Mouse (Mus musculus) ES-CJ7 (cell line): Measurements from ENCODE around the gene Ddah1.

Source experiments
- DNase-seq: peaks from one replicate; pipeline ENCODE4 v3.0.0; 2011; ENCODE audit warnings: low read depth, low spot score

The Ddah1 gene

DNA sequence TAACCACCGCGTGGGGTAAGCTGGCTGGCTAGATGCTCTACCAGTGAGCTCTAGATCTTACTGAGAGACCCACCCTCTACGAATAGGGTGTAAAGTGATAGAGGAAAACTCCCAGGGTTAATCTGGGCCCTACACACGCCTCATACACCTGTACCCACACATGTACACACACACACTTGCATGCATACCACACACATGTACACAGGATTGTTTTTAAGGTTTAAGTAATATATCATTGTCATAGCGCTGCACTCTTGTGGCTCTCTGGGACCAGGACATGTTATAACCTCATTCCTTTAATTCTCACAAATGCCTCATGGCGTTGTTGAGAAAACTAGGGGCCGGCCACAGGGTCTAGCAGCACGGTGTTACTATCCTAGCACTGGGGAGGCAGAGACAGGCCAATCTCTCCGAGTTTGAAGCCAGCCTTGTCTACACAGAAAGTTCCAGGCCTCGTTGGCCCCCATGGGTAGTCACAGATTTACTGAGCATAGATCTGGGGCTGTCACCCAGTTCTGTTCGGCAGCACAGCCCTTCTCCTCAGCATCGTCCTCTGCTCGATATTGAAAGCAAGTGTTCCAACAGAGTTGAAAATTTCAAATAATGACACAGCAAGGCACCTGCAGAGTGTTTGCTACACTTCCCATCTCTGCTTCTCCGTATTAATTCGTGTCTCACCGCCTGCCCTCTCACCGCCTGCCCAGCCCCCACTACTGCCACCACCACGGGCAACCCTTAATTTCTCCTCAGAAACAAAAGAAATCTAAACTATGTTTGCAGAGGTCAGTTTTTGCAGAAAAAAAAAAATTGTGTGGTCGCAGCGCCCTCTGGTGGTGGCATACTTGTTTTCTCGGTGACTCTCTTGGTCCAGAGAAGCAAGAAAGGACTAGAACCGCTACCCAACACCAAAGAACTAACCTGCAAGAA, 146.6 kb downstream of the Ddah1 start:
- DNase-seq: peak; percentile 51

DNA sequence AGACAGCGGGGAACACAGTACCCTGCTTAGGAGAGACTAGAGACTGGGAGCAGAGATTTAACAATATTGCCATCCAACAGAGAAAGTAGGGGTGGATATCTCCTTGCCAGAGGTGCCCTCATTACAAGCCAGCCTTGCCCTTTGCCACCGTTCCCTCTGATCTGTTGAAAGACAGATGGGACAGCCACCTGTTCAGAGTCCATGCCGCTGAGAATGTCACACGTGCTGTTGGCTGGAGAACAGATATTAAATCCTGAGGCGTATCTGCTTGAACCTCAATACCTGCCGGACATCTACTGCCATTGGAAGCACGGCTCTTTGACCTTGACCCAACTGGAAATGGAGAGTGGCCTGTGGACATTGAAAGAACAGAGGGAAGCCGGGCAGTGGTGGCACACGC, 148.1 kb downstream of the Ddah1 start:
- DNase-seq: no peak

DNA sequence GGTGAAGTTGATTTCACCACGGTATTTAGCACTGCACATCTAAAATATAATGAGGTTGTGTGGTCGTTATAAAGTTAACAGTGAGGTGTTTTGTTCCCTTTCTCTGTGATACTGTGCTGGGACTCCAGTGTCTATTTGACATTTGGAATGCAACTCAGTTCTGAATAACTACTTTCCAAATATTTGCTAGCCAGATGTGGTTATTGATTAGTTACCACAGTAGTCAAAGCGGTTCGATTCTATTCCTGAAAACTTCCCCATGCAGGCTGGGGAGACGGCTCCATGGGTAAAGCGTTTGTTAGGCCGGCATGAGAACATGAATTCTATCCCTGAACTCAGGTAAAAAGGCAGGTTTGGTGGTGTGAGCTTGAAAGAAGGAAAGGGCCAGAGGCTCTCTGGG, 154.0 kb downstream of the Ddah1 start:
- no peak for DNase-seq

DNA sequence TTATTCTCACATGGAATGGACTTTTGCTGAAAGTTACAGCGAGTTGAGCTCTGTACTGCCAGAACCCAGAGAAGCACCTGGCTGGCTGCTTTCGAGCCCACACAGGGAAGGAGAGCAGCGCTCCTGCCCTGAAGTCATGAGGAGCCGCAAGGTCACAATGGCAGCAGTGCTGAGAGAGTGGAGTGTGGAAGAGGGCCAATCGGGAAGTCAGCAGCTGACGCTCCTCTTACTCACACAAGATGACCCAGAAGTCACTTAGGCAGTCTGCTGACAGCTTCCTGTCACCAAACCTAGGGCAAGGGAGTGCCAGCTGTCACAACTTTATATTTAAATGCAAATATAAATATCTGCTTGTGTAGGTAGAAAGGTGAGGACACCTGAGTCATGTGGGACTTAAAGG, 154.8 kb downstream of the Ddah1 start:
- peak; percentile 20 for DNase-seq

DNA sequence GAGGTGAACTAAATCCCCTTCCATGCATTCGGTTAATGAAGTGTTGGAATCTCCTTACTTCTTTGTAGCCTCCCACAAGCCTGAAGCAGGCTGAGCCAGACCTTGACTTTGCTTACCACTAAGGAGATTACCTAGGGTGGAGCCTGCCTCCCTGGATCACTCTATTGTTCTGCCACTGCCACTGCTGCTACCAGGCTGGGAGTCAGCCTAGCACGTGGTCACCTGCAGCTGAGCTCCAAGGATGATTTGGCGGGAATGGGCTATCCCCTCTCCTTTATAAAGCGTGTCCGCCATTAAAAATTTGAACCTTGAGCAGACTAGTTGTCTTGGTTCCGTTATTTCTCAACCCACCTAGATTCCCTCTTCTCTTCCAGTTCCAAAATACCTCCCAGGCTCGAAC, 155.5 kb downstream of the Ddah1 start:
- DNase-seq: peak; percentile 70

DNA sequence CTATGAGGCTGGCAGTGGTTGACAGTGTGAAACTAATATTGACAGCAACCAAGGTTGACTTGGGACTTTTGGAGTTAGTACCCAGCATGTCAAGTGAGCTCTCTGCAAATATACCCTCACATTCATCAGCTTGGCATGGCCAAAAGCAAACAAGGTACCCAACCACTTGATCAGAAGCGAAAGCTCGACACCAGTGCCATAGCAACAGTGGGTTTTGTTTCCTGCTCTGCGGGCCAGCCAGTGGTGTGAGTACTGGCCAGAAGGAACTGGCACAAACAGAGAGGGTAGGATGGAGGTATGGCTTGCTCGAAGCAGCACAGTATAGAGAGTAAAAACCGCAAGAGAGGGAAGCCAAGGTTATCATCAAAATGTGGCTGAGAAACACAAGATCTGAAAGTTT, 157.9 kb downstream of the Ddah1 start:
- DNase-seq: no peak

DNA sequence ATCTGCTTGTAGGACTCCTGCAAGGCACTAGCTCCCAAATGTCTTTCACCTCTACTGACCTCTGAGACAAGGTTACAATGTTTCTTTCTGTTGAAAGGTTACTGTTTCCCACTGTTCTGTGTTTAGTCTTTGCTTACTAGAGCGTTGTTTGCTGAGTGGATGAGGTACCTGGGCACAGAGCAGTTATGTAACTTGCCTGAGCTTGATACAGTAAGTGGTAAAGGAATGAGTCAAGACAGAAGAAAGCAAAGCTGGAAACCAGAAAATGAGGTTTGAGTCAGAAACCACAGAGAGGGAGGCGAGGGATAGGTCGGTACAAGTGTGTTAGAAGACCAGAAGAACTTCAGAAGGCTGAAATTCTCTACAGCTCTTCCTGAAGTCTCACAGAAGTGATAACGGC, 158.4 kb downstream of the Ddah1 start:
- DNase-seq: no peak

DNA sequence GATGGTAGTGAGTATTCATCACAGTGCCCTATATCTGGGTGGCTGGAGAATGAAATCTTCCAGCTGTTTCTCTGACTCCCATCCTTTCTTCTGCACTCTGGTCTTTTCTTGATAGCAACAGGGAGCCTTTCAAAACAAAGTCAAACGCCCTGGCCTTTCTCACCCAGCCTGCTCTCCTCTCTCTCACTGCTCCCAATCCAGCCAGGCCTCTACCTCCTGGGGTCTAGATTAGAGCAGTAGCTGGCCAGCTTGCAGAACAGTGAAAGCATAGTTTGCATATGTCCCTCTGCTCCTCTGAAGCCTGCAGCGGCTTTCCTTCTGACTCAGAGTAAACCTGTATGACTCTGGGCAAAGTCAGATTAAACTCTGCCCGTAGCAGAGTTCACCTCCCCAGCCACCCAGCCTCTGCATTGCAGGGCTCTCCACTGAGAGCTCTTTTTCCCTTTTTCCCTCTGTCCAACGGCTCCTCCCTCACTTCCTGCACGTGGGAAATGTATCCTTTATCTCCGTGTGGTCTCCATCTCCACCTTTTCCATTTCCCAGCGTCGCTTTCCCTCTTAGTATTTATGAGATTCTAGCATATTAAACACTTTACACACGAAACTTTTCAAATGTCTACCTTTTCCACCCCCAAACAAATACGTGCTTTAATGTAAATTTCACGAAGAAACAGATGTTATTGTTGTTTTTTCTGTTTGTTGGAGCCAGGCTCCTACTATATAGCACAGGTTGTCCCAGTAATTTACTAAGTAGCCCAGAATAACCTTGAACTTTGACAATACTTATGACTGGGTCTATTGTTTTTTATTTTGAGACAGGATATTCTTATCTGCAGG, 163.8 kb downstream of the Ddah1 start, which contains the start of gene Bcl10:
Bcl10 (plus strand) TSS at position 786 of the 836 bp plus-strand sequence.
- no peak for DNase-seq

DNA sequence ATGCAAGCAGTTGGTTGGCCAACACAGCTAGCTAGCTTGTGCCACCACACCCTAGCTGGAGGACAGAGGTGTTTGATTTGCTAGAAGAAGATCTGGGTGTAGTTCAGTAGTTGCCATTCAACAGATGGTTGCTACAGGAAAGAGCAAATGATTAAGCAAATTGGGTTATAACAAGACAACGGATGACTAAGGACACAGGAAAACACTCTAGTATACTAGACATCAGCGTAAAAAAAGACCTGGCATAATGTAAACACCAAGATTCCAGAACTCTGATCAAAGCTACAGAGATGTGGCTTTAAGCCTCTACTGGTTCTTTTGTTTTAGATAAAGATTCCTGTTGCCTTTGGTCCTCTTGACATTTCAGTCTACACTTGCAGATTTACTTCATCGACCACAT, 164.5 kb downstream of the Ddah1 start:
- no peak for DNase-seq

GRCm38 (mm10) chr3:145923874-145924577, 165.6 kb downstream of the Ddah1 start:
- peak; percentile 100 for DNase-seq

- DNase-seq: peak; percentile 61
These were observed 166.3 kb downstream of the Ddah1 start for GRCm38 (mm10) chr3:145924649-145925337.

GRCm38 (mm10) chr3:145925506-145925905, 167.0 kb downstream of the Ddah1 start:
- no peak for DNase-seq

DNA sequence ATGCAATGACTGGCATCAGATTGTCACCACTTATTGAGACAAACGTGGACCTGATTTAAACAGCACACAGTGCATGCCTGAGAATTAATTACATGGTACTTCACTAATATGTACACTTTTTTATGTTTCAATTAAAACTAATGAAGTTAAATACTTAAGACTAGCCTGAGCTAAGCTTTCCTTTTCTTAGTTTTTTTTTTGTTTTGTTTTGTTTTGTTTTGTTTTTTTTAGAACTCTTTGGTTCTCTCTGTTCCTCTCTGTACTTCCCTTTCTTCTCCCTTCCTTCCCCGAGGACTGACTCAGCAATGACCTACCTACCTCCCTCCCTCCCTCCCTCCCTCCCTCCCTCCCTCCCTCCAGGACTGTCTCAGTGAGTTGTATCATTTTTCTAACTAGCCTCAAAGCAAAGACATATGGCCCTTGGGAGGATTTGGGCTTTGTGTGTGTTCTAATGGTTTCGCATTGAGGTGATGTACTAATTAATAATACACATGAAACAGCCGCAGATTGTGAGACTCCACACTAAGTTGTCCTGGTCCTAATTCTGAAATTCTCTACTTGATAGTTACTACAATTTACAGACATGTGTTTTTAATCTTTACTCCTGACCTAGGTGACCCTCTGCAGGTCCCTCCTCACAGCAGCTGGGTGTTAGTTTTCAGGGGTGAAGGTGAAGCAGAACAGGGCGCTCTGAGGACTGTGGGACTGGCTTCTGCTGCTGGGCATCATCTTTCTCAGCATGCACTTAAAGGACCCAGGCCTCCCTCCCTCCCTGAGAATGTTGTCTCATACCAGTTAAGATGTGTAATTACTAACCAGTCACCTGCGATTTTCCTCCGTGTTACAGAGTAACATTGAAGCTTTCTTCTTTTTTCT, 171.3 kb downstream of the Ddah1 start:
- no peak for DNase-seq

DNA sequence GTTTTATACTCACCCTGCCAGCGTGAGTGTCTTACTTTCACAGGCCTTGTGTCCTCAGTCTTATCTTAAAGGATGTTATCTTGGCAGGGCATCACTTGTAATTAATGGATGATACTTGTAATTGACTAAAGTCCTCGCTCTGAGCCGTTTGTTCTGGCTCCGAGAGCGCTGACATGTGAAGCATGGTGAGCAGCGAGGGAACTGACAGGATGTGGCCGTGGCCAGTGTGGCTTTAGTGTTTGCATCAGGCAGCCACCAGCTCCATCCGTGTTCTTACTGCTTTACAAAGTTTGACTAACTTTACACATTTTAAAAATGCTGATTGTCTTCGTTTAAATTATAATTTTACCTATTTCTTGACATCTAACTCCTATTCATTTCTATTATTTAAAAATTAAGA, 175.4 kb downstream of the Ddah1 start:
- no peak for DNase-seq

GRCm38 (mm10) chr3:145937505-145938404, 179.3 kb downstream of the Ddah1 start, which contains the start of gene 2410004B18Rik:
2410004B18Rik (plus strand) TSS chr3:145938014.
- peak; percentile 89 for DNase-seq

GRCm38 (mm10) chr3:145938405-145939349, 180.2 kb downstream of the Ddah1 start:
- DNase-seq: no peak

- DNase-seq: no peak
These were observed 180.9 kb downstream of the Ddah1 start for GRCm38 (mm10) chr3:145939402-145939801.

GRCm38 (mm10) chr3:145939971-145940370, 181.5 kb downstream of the Ddah1 start:
- DNase-seq: peak; percentile 37
